Mouse (Mus musculus): ENCODE measurements around the gene Tada1.
A peak's percentile ranks its signal among the peaks of the same experiment; 100 is the strongest.

The Tada1 gene

DNA sequence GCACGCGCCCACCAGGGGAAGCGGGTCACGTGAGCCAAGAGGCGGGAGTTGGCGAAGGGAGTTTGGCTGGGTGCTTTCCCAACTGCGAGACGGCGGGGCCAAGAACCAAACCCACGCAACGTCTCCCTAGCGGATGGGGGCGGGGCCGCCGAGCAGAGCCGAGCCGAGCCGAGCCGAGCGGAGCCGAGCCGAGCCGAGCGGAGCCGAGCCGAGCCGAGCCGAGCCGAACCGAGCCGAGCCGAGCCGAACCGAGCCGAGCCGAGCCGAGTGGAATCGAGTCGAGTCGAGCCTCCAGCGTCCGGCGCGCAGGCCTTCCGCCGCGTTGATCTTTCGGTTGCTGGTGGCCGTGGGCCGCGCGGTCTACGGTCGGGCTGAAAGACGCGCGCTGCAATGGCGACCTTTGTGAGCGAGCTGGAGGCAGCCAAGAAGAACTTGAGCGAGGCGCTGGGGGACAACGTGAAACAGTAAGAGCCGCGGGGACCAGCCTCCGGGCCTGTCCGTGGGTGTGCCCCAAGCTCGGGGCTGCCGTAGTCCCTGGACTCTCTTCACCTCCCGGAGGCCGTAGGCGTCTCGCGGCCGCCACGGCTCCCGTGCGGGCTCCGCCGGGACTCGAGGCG lies at the start of gene Tada1:
Gene Tada1, plus strand, starts transcription at position 85 of the 617 bp plus-strand sequence.
- DNase-seq (ENCODE audit: inconsistent ontology term): peak; percentile 96

DNA sequence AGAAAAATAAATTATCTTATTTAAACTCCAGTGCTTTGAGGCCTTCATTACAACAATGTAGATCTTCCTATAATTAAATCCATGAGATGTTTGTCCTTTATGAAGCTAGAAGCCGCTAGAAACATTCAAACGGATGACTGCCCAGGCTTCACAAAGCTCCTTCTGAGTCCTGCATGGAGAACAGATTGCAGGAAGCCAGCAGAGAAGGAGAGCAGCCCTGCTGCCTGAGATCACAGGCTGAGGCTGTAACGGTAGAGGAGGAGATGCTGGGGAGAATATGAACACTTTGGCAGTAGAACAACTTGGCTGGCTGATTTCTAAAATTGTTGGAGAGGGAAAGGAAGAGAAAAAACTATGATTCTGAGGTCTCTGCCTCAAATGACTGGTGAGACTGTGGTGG lies 48.1 kb upstream of the Tada1 start:
- no peak for DNase-seq (ENCODE audit: inconsistent ontology term)

DNA sequence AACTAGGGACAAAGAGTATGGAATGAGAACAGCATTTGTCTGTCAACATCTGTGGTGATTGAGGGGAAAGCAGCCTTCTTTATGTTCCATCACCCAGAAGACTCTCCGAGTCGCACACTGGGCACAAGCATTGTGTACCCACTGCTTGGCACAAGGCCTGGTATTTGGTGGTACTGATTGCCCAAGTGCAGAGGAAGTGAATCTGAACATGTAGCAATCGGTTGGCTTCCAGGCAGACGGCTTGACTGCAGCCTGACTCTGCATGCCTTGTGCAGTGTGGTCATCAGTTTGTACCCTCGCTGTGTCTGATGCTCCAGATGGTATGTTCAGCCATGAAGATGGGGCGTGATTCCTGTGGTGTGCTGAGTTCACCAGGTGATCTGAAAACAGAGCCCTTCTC lies 39.8 kb upstream of the Tada1 start:
- DNase-seq (ENCODE audit: inconsistent ontology term): peak; percentile 38

DNA sequence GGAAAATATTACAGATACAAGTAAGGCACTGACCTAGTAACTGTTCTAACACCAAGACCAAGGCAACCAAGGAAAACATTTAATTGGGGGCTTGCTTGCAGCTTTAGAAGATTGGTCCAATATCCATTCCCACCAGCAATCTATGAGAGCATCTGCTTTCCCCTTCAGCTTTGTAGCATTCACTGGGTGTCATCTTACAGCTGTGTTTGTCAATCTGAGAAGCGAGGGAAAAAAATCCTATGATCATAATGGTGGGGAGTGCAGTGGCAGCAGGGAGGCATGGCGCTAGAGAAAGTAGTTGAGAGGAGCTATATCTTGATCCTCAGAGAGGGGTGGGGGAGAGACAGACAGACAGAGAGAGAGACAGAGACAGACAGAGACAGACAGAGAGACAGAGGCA lies 36.8 kb upstream of the Tada1 start:
- no peak for DNase-seq (ENCODE audit: inconsistent ontology term)

DNA sequence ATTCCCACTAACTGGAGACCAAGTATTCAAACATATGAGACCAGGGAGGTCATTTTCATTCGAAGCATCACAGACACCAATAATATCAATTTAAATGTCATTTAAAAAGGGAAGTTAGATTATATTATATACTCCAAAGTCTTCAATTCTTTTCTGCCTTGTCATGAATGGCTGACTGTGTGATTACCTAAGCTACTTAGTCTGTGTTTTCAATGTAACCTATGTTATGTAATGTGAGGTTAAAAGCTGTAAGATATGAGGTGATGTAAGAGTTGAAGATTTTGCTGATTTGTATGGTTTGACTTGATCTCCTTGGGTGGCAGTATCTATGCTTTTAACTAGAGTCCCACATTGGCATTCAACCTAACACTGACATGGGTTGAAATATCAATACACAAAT lies 36.4 kb upstream of the Tada1 start:
- DNase-seq (ENCODE audit: inconsistent ontology term): no peak

DNA sequence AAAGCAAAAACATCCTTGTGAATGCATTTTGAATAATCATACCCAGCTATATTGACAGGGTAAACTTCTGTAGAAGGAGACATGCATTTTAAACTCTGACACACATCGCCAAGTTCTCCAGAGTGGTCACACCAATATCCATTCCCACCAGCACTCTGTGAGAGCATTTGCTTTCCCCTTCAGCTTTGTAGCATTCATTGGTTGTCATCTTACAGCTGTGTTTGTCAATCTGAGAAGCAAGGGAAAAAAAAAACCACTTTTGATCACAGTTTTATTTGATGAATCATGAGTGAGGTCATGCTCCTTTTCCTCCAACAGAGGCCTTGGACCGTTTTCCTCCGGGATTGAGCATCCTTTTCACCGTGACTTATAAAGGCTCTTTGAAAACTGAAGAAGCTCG lies 35.3 kb upstream of the Tada1 start:
- DNase-seq (ENCODE audit: inconsistent ontology term): no peak

DNA sequence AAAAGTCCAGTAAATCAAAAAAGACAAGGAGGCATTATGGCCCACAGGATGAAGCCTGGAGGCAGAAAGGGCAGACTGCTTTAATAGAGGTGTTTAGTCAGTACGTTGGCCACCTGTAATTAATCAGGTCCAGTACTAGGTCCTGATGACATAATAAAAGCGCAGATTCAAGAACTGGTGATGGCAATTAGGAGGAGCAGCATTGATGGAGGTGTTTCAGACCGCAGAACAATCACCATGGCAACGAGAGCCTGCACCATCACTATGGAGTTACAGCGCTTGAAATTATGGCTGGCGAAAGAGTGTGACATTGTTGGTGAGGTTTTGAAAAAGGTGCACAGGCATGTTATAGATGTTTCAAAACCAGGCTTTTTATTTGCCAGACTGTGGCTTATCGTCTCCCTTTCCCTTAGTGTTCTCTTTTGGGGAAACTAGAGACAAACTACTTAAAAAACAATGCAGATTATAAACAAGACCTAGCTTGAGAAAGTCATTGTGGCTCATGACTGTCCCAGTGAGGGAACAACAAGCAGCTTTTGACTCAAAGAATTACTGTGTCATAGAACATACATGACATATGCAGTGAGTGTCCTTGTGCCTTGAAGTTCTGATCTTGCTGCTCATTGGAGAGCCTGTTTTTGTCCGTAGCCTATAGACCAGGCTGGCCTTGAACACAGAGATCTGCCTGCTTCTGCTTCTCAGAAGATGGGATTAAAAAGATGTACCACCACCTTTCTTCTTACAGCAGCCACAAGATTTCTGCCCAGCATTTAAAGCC lies 34.4 kb upstream of the Tada1 start:
- DNase-seq (ENCODE audit: inconsistent ontology term): no peak

DNA sequence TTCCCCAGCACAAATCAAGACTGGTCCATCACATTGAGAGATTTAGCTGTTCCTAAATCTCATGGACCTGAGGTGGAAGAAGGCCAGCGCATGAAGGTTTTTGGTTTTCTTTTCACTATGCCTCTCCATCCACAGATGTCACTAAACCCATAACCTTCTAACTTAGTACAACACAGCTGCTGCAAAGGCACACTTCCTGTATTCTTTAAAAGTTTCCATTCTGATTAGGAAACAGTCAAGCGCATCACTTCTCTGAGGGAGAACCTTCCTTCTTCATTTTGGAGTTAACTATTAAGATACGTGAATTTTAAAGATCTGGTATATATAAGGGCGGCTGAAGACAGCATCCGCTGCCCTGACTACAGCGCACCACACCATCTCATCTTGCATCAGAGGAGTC lies 33.3 kb upstream of the Tada1 start:
- no peak for DNase-seq (ENCODE audit: inconsistent ontology term)

DNA sequence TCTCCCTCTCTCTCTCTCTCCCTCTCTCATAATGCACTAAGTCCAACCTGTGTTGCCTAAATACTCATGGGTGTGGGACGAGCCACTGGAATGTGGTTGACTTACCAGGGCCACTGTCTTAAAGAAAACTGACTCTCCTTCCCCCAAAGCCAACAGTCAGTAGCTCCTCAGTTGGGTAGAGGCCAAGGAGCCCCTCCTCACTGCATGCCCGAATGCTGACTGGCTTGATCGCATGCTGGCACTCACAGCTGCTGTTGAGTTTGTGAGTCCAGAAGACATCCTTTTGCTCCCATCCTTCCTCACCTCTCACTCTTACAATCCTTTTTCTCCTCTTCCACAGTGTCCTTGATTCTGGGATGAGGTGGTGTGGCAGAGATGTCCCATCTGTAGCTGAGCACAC lies 32.0 kb upstream of the Tada1 start:
- DNase-seq (ENCODE audit: inconsistent ontology term): no peak

DNA sequence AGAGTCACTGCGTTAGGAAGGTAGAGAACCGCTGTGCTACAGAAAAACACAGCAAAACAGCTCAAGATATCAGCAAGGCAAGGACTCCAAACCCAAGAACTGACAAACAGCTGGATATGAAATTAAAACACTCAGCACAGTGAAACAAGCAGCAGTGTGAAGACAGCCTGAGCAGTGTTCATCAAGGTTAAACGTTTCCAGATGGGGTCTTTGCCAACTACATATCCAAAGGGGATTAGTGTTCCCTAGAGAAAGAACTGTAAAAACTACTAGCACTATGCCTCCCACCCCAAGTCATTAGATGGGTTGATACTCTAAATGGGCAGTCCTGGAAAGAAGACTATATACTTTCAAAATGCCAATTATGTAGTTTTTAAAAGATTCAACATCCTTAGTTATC lies 29.6 kb upstream of the Tada1 start:
- no peak for DNase-seq (ENCODE audit: inconsistent ontology term)

DNA sequence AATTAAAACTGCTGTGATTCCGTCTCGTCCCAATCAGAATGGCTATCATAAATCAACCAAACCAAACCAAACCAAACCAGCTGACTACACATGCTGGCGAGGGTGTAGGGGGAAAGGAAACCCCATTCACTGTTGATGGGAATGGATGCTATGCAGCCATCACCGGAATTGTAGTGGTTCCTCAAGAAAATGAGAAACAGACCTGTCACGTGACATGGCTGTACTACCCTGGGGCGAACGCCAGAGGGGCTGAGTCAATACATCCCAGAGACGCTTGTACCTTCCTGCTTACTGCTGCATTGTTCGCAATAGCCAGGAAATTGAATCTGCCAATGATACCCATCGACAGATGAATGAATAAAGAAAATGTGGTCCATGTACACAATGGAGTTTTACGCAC lies 29.1 kb upstream of the Tada1 start:
- DNase-seq (ENCODE audit: inconsistent ontology term): no peak

DNA sequence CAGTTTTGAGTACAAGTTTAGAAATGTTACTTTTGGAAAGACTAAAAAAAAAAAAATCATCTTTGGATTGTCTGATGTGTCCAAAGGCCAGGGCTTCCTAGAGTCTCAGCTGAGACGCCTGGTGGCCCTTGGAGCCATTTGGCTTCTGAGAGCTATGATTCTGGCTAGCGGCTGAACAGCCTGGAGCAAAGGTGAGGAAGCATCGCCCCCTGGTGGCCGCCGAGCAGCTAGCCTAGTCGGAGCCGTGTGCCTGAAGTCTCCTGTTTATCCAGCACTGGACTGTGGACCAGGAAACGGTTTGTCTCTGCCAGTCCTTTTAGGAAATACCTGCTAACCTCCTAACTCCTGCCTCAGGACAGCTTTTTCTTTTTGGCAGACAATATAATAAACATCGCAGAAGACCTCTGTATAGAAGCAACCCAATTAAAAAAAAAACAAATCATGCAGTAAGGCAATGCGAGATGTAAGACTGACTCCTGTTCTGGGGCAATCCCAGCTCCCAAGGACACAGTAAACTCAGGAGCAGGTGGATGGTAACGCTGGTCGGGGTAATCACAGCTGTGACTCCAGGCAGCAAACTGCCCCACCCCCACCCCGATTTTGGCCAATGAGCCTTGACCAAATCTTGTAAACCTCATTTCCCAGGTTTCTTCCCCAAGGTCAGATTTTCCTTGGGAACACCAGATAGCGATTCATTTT lies 18.6 kb upstream of the Tada1 start:
- DNase-seq (ENCODE audit: inconsistent ontology term): peak; percentile 72

DNA sequence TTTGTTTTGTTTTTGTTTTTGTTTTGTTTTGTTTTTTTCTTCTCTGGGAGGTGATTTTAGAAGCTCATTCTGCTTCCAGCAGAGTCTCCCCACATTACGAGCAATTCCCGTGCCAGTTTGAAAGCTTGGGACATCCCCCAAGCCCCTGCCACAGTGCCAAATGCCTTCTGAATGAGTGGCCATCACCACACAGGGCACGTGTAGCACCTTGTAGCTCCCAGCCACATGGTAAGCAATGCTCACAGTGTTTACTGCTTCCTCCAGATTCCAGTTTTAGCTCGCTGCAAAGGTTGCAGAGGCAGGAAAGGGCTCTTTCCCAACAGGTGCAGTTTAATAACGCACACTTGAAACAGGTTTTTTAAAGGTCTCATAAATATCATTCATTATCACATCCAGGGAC lies 18.0 kb upstream of the Tada1 start:
- DNase-seq (ENCODE audit: inconsistent ontology term): no peak

DNA sequence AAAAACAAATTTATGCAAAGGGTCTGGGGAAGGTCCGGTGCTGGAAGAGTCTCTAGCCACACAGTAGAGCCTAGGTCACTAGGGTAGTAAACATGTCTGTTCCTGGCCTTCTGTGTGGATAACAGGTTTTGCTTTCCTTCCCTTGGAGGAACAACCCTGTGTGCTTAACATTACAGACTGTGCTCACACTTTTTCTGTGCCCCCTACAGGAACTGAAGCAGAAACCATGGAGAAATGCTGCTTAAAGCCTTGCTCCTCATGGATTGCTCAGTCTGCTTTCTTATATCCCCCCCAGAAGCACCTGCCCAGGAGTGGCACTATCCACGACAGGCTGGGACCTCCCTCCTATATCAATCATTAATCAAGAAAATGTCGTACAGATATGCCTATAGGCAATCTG lies 17.1 kb upstream of the Tada1 start:
- no peak for DNase-seq (ENCODE audit: inconsistent ontology term)

DNA sequence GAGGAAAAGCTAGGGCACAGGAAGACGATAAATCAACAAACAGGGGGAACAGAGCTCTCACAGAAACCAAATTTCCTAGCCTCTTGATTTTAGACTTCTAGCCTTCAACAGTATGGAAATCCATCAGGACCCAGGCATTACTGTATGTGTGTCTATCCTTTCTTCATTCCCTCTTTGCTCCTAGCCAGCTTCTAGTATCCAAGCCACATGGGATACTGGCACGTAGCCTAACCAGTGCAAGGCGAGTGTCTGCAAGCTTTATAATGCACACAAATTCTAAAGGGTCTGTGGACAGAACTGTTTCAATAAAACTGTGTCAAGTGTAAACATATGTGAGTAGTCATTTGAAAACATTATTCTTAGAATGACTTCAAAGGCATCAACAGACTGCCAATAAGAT lies 16.2 kb upstream of the Tada1 start:
- DNase-seq (ENCODE audit: inconsistent ontology term): no peak

DNA sequence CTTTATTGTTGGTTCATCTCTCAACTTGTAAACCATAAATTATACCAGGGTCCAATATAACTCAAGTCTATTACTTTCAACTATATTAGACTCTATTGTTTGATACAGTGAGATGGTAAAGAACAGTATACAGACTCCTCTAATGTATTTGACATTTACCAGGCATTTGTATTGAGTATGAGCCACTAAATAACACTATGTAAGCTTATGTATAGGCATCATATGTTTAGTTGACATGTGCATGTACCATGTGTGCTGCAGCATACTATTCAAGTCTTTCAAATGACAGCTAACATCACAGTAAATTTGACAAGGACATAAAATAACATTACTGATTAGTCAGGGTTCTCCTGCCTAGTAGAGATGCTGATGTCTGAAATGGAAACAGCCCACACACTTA lies 15.8 kb upstream of the Tada1 start:
- no peak for DNase-seq (ENCODE audit: inconsistent ontology term)

DNA sequence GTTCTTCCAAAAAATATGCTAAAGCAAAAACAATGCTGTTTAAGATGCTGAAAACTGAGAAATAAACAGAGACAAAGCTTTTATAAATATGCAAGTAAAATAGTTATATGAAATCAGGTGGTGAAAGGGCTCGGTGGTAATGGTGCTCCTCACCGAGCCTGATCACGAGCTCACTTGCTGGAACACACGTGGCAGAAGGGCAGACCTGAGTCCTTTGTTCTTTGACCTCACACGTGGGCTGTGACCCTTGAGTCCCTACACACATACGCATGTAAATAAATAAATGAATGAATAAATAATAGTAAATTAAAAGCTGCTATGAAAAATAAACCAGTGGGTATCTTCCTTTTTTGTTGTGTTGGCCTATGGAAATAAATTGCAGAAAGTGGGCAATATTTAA lies 1.7 kb upstream of the Tada1 start:
- DNase-seq (ENCODE audit: inconsistent ontology term): no peak

DNA sequence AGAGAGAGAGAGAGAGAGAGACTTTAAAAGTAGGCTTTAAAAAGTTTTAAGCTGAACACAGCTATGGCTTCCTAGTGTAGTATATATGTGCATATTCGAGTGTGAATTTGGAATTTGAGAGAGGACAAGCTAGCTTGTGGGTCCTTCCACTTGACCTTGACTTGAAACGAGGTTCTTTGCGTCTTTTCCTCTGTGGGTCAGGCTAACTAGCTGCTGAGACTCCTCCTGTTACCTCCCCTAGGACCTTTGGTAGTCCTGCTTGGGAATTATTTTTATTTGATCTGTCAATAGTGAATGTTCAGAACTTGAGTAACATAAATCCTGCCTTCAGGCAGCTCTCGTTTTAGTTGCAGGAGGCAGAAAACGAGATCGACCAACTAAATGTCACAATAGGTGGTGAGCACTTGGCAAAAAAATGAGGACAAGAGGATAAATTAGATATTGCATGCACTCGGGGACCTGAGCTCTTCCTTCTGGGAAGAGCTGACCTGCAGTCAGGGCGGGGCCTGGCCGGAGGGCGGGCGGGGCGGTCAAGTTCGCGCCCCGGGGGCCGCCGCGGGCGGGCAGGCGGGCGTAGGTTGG lies 375 bp upstream of the Tada1 start:
- DNase-seq (ENCODE audit: inconsistent ontology term): no peak

DNA sequence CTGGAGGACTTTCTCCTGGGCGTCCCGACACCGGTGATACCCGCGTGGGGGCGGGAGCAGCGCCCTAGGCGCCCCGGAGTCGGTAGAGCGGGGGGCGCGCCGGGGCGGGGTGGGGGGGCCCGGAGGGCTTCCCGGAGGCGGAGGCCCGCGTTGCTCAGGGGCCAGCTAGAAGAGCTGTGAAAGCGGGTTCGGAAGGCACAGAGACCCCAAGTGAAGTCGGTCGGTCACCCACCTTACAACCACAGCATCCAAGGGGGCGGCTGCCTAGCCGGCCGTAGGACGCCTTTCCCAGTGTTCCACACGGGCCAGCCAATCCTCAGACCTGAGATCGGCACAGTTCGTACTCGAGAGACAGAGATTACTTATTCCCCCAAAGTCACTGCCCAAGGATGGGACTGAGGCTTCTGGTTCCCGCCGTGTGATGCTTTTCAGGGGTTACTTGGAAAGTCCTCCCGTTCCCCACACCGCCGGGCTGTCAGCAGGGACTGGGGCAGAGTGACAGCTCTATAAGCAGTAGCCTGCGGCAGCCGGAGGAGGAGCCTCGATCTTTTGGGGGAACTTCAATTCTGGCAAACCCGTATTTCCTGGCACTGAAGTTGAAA lies 834 bp downstream of the Tada1 start:
- DNase-seq (ENCODE audit: inconsistent ontology term): peak; percentile 76

DNA sequence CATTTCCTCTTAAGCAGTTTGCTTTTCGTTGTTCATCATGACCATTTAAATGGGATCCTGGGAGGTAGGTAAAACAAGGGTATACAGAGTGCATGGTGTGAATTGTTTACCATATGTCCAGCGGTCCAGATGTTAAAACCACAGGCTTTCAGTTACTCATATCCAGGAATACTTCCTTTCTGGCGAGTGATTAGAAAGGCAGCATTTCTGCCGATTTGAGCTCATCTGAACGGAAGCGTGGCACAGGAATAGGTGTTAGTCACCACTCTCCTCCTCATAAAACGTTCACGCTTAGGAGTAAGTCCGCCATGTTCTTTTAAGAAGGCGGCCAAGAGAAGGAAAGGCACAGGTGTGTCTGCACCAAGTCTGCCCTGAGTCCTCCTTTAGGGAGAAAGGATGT lies 2.4 kb downstream of the Tada1 start:
- DNase-seq (ENCODE audit: inconsistent ontology term): no peak

DNA sequence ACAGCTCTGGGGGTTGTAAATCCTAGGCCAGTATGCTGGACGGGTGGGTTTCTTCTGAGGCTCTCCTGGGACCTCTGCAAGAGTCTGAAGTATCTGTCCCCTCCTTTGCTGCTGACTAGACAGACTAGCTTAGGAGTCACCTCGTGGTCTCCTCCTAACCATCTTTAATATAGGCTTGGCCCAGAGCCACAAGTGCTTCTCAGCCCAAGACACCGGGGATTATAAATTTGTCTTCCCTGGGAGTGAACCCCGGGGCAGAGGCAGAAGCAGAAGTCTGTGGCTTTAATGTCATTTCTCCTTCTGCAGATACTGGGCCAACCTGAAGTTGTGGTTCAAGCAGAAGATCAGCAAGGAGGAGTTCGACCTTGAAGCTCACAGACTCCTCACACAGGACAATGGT lies 2.9 kb downstream of the Tada1 start:
- no peak for DNase-seq (ENCODE audit: inconsistent ontology term)

DNA sequence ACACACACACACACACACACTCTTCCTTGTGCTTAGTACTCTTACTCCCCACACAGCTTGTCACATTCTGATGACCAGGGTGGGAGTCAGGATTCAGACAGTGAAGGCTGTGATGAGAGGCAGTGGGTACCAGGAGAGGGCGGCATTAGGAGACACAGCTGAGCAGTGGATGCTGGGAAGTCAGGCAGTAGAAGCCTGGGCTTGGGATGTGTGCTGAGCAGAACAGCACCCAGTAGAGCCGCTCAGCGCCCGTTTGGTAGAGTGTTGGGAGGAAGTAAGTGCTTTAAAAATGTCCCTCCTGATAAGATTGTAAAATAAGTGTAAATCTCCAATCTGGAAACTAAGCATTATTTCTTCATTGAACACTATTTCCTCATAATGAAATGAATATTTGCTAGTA lies 3.7 kb downstream of the Tada1 start:
- DNase-seq (ENCODE audit: inconsistent ontology term): no peak

All from Muller cell, postnatal 12 days (primary cell).